Mouse (Mus musculus) myocyte (in vitro differentiated cells): ENCODE data around the gene Cfap157. TPM values are rescaled to one million over a fixed set of nuclear protein-coding genes. Genes with fewer than 3 reads are reported as not detected.
A peak's percentile ranks its signal among the peaks of the same experiment; 100 is the strongest.

ENCODE experiments used
- H3K27me3 ChIP-seq: one replicate; pipeline ENCODE4 v1.6.1; 2011; ENCODE audit not compliant: control insufficient read depth, insufficient read depth, insufficient read length
- H3K36me3 ChIP-seq: one replicate; pipeline ENCODE4 v1.6.1; 2011; ENCODE audit not compliant: control insufficient read depth, insufficient read depth
- H3K4me2 ChIP-seq: one replicate; pipeline ENCODE4 v1.6.1; 2011; ENCODE audit warnings: low read depth, control low read depth
- H3K4me3 ChIP-seq: one replicate; pipeline ENCODE4 v1.5.1; 2011; ENCODE audit warnings: mild to moderate bottlenecking, control low read depth, moderate library complexity
- H3K79me2 ChIP-seq: one replicate; pipeline ENCODE4 v1.6.1; 2011; ENCODE audit not compliant: control insufficient read depth, insufficient read depth
- H3ac ChIP-seq: one replicate; pipeline ENCODE4 v1.6.1; 2011; ENCODE audit not compliant: control insufficient read depth, insufficient read length
- CEBPB ChIP-seq: IDR thresholded peaks from 2 replicates; pipeline ENCODE4 v1.6.1; 2011; ENCODE audit warnings: mild to moderate bottlenecking, moderate library complexity; ENCODE audit not compliant: poor library complexity, insufficient read depth, severe bottlenecking
- E2F4 ChIP-seq: IDR thresholded peaks from one replicate; pipeline ENCODE4 v1.6.1; 2011; ENCODE audit warnings: mild to moderate bottlenecking, control low read depth, moderate library complexity; ENCODE audit not compliant: insufficient read depth
- MAX ChIP-seq: IDR thresholded peaks from one replicate; pipeline ENCODE4 v1.6.1; 2011; ENCODE audit warnings: low read depth, mild to moderate bottlenecking, control low read depth
- MYOD1 ChIP-seq, 3 experiments: IDR thresholded peaks; one replicate each; pipeline ENCODE4 v1.6.1; 2011; ENCODE audit warnings: control low read depth in 2 of 3, low read depth in 2 of 3, mild to moderate bottlenecking in 2 of 3, moderate library complexity in 1 of 3; ENCODE audit not compliant: insufficient read length in 2 of 3, control insufficient read depth in 1 of 3
- MYOG ChIP-seq, 3 experiments: IDR thresholded peaks; one replicate each; pipeline ENCODE4 v1.6.1; 2011; ENCODE audit warnings: control low read depth in 2 of 3, low read depth in 2 of 3, mild to moderate bottlenecking in 2 of 3; ENCODE audit not compliant: insufficient read length in 2 of 3, control insufficient read depth in 1 of 3, insufficient read depth in 1 of 3
- POLR2A ChIP-seq: IDR thresholded peaks from one replicate; pipeline ENCODE4 v1.6.1; 2011; ENCODE audit warnings: low read depth, mild to moderate bottlenecking, control low read depth, moderate library complexity; ENCODE audit not compliant: insufficient read length
- POLR2AphosphoS2 ChIP-seq: IDR thresholded peaks from one replicate; pipeline ENCODE4 v1.6.1; 2011; ENCODE audit warnings: low read depth, control low read depth; ENCODE audit not compliant: insufficient read length
- REST ChIP-seq: IDR thresholded peaks from one replicate; pipeline ENCODE4 v1.6.1; 2011; ENCODE audit warnings: mild to moderate bottlenecking, control low read depth, moderate library complexity; ENCODE audit not compliant: insufficient read depth, insufficient read length
- SRF ChIP-seq: IDR thresholded peaks from one replicate; pipeline ENCODE4 v1.6.1; 2011; ENCODE audit warnings: low read depth; ENCODE audit not compliant: control insufficient read depth, insufficient read length
- TCF12 ChIP-seq: IDR thresholded peaks from one replicate; pipeline ENCODE4 v1.6.1; 2011; ENCODE audit warnings: mild to moderate bottlenecking, control low read depth; ENCODE audit not compliant: poor library complexity, insufficient read depth, severe bottlenecking
- TCF3 ChIP-seq: IDR thresholded peaks from one replicate; pipeline ENCODE4 v1.6.1; 2011; ENCODE audit warnings: low read depth, control low read depth; ENCODE audit not compliant: insufficient read length
- USF1 ChIP-seq: IDR thresholded peaks from one replicate; pipeline ENCODE4 v1.6.1; 2011; ENCODE audit warnings: low read depth, mild to moderate bottlenecking, control low read depth, moderate library complexity
- polyA plus RNA-seq: library from polyadenylated mRNA; unstranded; fragments of >200 nt; fragmentation: generic; extraction: Trizol; gene quantifications from one replicate; pipeline ENCODE4 v1.2.1, GENCODE M21; 2012; ENCODE audit warnings: missing spikeins

Cfap157 gene
- polyA plus RNA-seq, 1 experiment, result 0.30 TPM

DNA sequence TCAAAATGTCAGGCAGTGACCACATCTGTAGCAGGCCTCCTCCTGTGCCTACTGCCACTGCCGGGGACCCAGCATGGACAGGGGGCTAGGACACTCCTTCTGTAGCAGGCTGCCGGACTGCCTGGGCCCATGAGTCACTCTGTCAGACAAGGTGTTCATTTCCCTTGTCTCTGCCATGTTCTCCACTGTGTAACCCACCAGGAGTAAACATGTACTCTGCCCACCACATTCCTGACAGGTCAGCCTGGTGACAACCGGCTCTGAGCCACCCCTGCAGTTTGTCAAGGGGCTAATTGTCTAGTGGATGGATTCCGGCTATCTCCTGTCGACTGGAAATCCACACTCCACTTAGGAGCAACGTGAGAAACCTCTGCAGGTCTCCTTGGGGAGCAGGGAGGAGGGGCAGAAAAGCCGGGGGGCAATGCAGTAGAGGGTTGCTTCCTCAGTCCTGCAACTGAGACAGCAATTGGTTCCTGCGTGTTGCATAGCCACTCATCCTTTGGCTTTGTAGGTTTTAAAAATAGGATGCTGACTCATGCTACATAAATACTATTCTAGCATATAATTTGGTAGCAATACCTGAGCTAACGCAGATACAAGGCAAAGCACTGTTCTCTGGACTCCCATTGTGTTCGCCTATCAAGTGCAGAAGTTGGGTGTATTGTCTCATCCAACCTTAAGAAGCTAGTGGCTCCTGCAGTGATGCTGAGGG, 14.2 kb upstream of the Cfap157 start:
- H3K36me3 ChIP-seq, result peaks cover 25% of the 10 kb centered on the region
- no peaks in the 10 kb centered on the region for H3K27me3 ChIP-seq
- TF ChIP-seq SRF, result no peak
- no peak for TF ChIP-seq REST
- no peak for TF ChIP-seq TCF12
- no peak for TF ChIP-seq POLR2A
- no peak for TF ChIP-seq USF1
- no peak for TF ChIP-seq CEBPB
- TF ChIP-seq MAX, result no peak
- no peak for TF ChIP-seq E2F4
- TF ChIP-seq MYOG (IDR thresholded peaks at IDR 0.05; ENCODE audit: control insufficient read depth in 1 of 3, insufficient read depth in 1 of 3, insufficient read length in 2 of 3, low read depth in 2 of 3), result no peak
- no peak for TF ChIP-seq MYOD1 (IDR thresholded peaks at IDR 0.05; ENCODE audit: control insufficient read depth in 1 of 3, insufficient read length in 2 of 3, low read depth in 2 of 3)
- no peak for TF ChIP-seq POLR2AphosphoS2
- TF ChIP-seq TCF3, result no peak

DNA sequence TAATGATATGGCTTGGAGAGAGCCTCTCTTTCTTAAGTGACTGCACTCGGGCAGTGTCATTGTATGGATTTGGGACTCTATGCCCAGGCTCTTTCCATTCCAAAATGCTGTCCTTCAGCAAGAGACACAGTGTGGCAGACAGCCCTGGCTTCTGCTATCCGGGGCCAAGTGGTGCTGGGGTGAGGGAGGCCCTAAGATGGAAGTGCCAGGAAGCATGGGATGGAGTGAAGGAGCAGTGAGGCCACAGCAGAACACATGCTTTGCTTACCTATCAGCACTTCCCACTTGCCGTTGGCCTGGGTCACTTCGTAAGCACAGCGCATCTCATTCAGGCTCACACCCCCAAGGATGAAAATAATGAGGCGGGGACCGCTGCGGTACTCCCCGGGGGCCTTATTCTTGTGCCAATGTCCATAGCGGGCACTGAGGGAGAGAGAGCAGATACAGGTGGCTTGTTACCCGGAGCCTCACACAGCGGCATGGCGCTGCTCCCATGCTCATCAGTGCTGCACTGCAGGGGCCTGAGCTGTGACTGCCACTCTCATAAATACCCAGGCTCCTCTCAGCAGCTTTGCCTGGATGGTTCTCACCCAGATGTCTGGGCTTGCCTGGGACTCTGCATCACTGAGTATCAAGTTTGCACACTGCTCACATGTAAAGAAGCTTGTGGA, 11.7 kb upstream of the Cfap157 start:
- Histone ChIP-seq H3K79me2 (no peaks in the 10 kb centered on the region), H3ac (no peak overlapping the region), H3K27me3 (no peaks in the 10 kb centered on the region), H3K36me3 (peaks cover 22% of the 10 kb centered on the region), H3K4me3 (no peak overlapping the region), H3K4me2 (no peak overlapping the region)
- TF ChIP-seq REST, result no peak

More for the DNA sequence above, 14.2 kb upstream of the Cfap157 start:
- no peak overlapping the region for H3K4me2 ChIP-seq
- no peaks in the 10 kb centered on the region for H3K79me2 ChIP-seq
- no peak overlapping the region for H3K4me3 ChIP-seq
- no peak overlapping the region for H3ac ChIP-seq

DNA sequence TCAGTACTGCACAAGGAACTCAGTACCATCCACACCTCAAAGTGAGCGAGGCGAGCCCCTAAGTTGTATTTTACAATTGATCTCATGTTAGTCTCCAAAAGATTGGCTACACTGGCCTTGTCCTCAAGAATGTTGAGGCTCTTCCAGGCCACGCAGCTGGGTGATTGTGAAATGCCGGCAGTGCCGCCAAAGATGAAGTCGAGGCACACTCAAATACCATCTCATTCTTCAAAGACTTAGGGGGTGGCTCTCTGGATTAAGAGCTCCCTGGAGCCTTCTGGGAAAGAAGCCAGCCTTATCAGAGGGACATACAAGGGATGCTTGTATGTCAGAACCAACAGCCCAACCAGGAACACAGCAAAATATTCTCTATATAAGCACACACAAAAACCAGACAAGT, 7.1 kb upstream of the Cfap157 start:
- no peak overlapping the region for H3K4me2 ChIP-seq
- H3K4me3 ChIP-seq, result no peak overlapping the region
- no peaks in the 10 kb centered on the region for H3K27me3 ChIP-seq
- H3ac ChIP-seq, result no peak overlapping the region
- peaks cover 7% of the 10 kb centered on the region for H3K36me3 ChIP-seq
- TF ChIP-seq MAX (no peak), CEBPB (peak; percentile 22; the same call in 1 of the 2 replicates), POLR2AphosphoS2 (no peak)
- H3K79me2 ChIP-seq, result no peaks in the 10 kb centered on the region

DNA sequence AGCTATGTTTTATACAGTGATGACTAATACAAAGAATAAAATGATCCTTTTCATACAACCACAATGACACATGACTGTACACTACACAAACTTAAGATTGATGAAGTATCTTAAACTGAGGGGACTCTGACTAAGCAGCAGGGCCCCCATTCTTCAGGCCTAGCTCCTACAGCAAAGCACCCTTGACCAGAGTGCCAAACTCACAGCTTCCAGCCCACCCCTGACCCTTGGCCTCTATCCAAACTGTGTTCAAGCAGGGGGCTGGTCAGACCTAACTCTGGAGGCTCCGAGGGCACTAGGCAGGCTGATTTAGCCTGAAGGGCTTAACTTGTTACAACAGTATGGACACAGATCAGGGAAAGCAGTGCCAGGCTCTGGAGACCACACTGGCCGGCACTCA, 4.4 kb upstream of the Cfap157 start:
- H3K4me2 ChIP-seq, result no peak overlapping the region
- H3ac ChIP-seq, result no peak overlapping the region
- no peaks in the 10 kb centered on the region for H3K27me3 ChIP-seq
- TF ChIP-seq E2F4 (no peak), TCF3 (no peak), USF1 (no peak), MYOG (IDR thresholded peaks at IDR 0.05; ENCODE audit: control insufficient read depth in 1 of 3, insufficient read depth in 1 of 3, insufficient read length in 2 of 3, low read depth in 2 of 3) (no peak), TCF12 (no peak), REST (no peak), POLR2A (no peak), POLR2AphosphoS2 (no peak), MAX (no peak), MYOD1 (IDR thresholded peaks at IDR 0.05; ENCODE audit: control insufficient read depth in 1 of 3, insufficient read length in 2 of 3, low read depth in 2 of 3) (no peak), CEBPB (no peak), SRF (no peak)
- H3K4me3 ChIP-seq, result no peak overlapping the region
- no peaks in the 10 kb centered on the region for H3K36me3 ChIP-seq
- H3K79me2 ChIP-seq, result no peaks in the 10 kb centered on the region

DNA sequence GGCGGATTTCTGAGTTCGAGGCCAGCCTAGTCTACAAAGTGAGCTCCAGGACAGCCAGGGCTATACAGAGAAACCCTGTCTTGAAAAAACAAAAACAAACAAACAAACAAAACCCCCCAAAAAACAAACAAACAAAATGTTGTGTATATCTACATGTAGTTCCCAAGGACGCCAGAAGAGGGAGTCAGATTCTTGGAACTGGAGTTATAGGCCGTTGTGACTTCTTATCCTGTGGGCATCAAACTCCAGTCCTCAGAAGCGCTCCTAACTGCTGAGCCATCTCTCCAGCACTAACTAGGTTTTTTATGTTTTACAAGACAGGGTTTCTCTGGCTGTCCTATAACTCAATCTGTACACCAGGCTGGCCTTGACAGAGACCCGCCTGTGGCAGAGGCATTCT, 2.9 kb upstream of the Cfap157 start:
- no peak overlapping the region for H3ac ChIP-seq
- H3K36me3 ChIP-seq, result no peaks in the 10 kb centered on the region
- no peak overlapping the region for H3K4me2 ChIP-seq
- TF ChIP-seq MYOG (IDR thresholded peaks at IDR 0.05; ENCODE audit: control insufficient read depth in 1 of 3, insufficient read depth in 1 of 3, insufficient read length in 2 of 3, low read depth in 2 of 3) (no peak), REST (no peak), MAX (no peak), E2F4 (no peak), CEBPB (no peak), POLR2A (no peak), TCF12 (no peak), SRF (no peak), TCF3 (no peak), MYOD1 (IDR thresholded peaks at IDR 0.05; ENCODE audit: control insufficient read depth in 1 of 3, insufficient read length in 2 of 3, low read depth in 2 of 3) (no peak), POLR2AphosphoS2 (no peak), USF1 (no peak)
- H3K27me3 ChIP-seq, result no peaks in the 10 kb centered on the region
- no peak overlapping the region for H3K4me3 ChIP-seq
- no peaks in the 10 kb centered on the region for H3K79me2 ChIP-seq
